Mouse (Mus musculus) R1 (cell line): Measurements from ENCODE around the gene Tdrd7.

ENCODE experiments used
- DNase-seq: peaks from one replicate; pipeline ENCODE4 v3.0.0-alpha.2; 2018; ENCODE audit warnings: low read depth, low spot score

Tdrd7 gene

GRCm38 (mm10) chr4:45964771-45965439 lies at the start of gene Tdrd7:
Gene Tdrd7 (plus strand): TSS chr4:45965334.
- no peak for DNase-seq

- no peak for DNase-seq
Observed at GRCm38 (mm10) chr4:45917091-45917490, 48.0 kb upstream of the Tdrd7 start.

GRCm38 (mm10) chr4:45921663-45922435 lies 43.3 kb upstream of the Tdrd7 start:
- no peak for DNase-seq

GRCm38 (mm10) chr4:45924011-45924410 lies 41.1 kb upstream of the Tdrd7 start:
- DNase-seq, result no peak

- DNase-seq, result no peak
Observed at GRCm38 (mm10) chr4:45928561-45928960, 36.6 kb upstream of the Tdrd7 start.

GRCm38 (mm10) chr4:45941628-45942044 lies 23.5 kb upstream of the Tdrd7 start:
- DNase-seq, result peak; percentile 79

GRCm38 (mm10) chr4:45947729-45948128 lies 17.4 kb upstream of the Tdrd7 start:
- DNase-seq, result no peak

- DNase-seq, result no peak
Observed at GRCm38 (mm10) chr4:45949109-45949848, 15.9 kb upstream of the Tdrd7 start.

- no peak for DNase-seq
Observed at GRCm38 (mm10) chr4:45951830-45952229, 13.3 kb upstream of the Tdrd7 start.

GRCm38 (mm10) chr4:45953025-45953919 lies 11.9 kb upstream of the Tdrd7 start:
- DNase-seq, result peak; percentile 29

- no peak for DNase-seq
Observed at GRCm38 (mm10) chr4:45955235-45955634, 9.9 kb upstream of the Tdrd7 start.

- DNase-seq, result no peak
Observed at GRCm38 (mm10) chr4:45956131-45956530, 9.0 kb upstream of the Tdrd7 start.

GRCm38 (mm10) chr4:45956706-45957105 lies 8.4 kb upstream of the Tdrd7 start:
- no peak for DNase-seq

GRCm38 (mm10) chr4:45965737-45966447 lies 758 bp downstream of the Tdrd7 start:
- DNase-seq, result peak; percentile 24

- no peak for DNase-seq
Observed at GRCm38 (mm10) chr4:45966716-45967115, 1.6 kb downstream of the Tdrd7 start.

- peak; percentile 28 for DNase-seq
Observed at GRCm38 (mm10) chr4:45967479-45968341, 2.6 kb downstream of the Tdrd7 start.

GRCm38 (mm10) chr4:45969051-45969450 lies 3.9 kb downstream of the Tdrd7 start:
- DNase-seq, result no peak

GRCm38 (mm10) chr4:45970048-45970560 lies 5.0 kb downstream of the Tdrd7 start:
- DNase-seq, result no peak

GRCm38 (mm10) chr4:45971806-45972447 lies 6.8 kb downstream of the Tdrd7 start:
- peak; percentile 86 for DNase-seq
